Mouse (Mus musculus): ENCODE measurements at regions not wholly inside any gene's neighbourhood (a gene's known extent, or its start where the extent isn't known, plus 50 kb on each side); places are given as distances from the start of the nearest gene placed in this dataset.

- TF ChIP-seq POLR2AphosphoS2 (IDR thresholded peaks at IDR 0.05; ENCODE audit: low read length) (no peak), MAZ (IDR thresholded peaks at IDR 0.05; ENCODE audit: low read depth, low read length) (no peak), USF2 (IDR thresholded peaks at IDR 0.05; ENCODE audit: borderline replicate concordance in 1 of 2, insufficient read depth in 1 of 2, low read depth in 1 of 2, low read length in 2 of 2) (no peak), UBTF (IDR thresholded peaks at IDR 0.05; ENCODE audit: borderline replicate concordance, insufficient read depth, low read depth, low read length) (no peak), SIN3A (IDR thresholded peaks at IDR 0.05; ENCODE audit: low read length) (no peak), SMC3 (IDR thresholded peaks at IDR 0.05; ENCODE audit: low read depth, low read length) (no peak), RAD21 (IDR thresholded peaks at IDR 0.05; ENCODE audit: low read depth, low read length) (no peak)
- H3K9me3 ChIP-seq (replicated peaks; ENCODE audit: insufficient read depth, low read length), result no peaks in the 10 kb centered on the region
- H3K36me3 ChIP-seq (ENCODE audit: control insufficient read depth in 1 of 2, insufficient read depth in 2 of 2, low read length in 2 of 2), result no peaks in the 10 kb centered on the region
- H3K27ac ChIP-seq (ENCODE audit: control insufficient read depth, low read depth, low read length), result no peak overlapping the region
- no peak for DNase-seq (ENCODE audit: low read depth, low spot score)
- no peaks in the 10 kb centered on the region for H3K4me1 ChIP-seq (ENCODE audit: control insufficient read depth in 1 of 2, insufficient read depth in 2 of 2, low read length in 2 of 2)
- no peaks in the 10 kb centered on the region for H3K79me2 ChIP-seq (ENCODE audit: control insufficient read depth, insufficient read depth, low read length, poor library complexity)
- H3K4me3 ChIP-seq (ENCODE audit: control insufficient read depth in 1 of 2, insufficient read depth in 1 of 2, low read depth in 2 of 2, low read length in 2 of 2), result no peak overlapping the region
- no peaks in the 10 kb centered on the region for H3K27me3 ChIP-seq (ENCODE audit: control insufficient read depth in 1 of 2, insufficient read depth in 2 of 2, low read length in 2 of 2)
- H3K9ac ChIP-seq (ENCODE audit: control insufficient read depth, low read depth, low read length, poor library complexity, severe bottlenecking), result no peak overlapping the region
Observed at GRCm38 (mm10) chr12:115807978-115808377, 239.5 kb upstream of the Zfp386 start.

Measured in MEL (cell line).